Mouse (Mus musculus) erythroblast, embryonic 14.5 days (primary cell): ENCODE measurements around the gene Sema4a. TPM values are rescaled to one million over a fixed set of nuclear protein-coding genes. Genes with fewer than 3 reads are reported as not detected.

Source experiments
- H3K27me3 ChIP-seq: 2 replicates; pipeline ENCODE4 v1.6.1; 2012; ENCODE audit warnings: inconsistent platforms; ENCODE audit not compliant: control insufficient read depth
- H3K36me3 ChIP-seq: 2 replicates; pipeline ENCODE4 v1.6.1; 2012; ENCODE audit warnings: mild to moderate bottlenecking, inconsistent platforms; ENCODE audit not compliant: control insufficient read depth
- H3K4me1 ChIP-seq: 2 replicates; pipeline ENCODE4 v1.6.1; 2012; ENCODE audit warnings: inconsistent platforms; ENCODE audit not compliant: control insufficient read depth
- H3K4me3 ChIP-seq: replicated peaks from 2 replicates; pipeline ENCODE3; 2012; ENCODE audit warnings: moderate library complexity, mild to moderate bottlenecking, inconsistent platforms
- H3K9me3 ChIP-seq: 2 replicates; pipeline ENCODE4 v1.6.1; 2012; ENCODE audit warnings: low read length, inconsistent platforms, mixed read lengths; ENCODE audit not compliant: control insufficient read depth
- GATA1 ChIP-seq: IDR thresholded peaks from 2 replicates; pipeline ENCODE4 v1.6.1; 2012; ENCODE audit warnings: low read length, inconsistent platforms, mixed read lengths
- TAL1 ChIP-seq: IDR thresholded peaks from 3 replicates; pipeline ENCODE4 v1.6.1; 2012; ENCODE audit warnings: low read length, inconsistent platforms, mixed read lengths
- polyA plus RNA-seq: library from polyadenylated mRNA; stranded (reverse); fragments of >175 nt; gene quantifications from 2 replicates; pipeline ENCODE4 v1.2.3, GENCODE M21; 2012

Sema4a gene
- polyA plus RNA-seq, 1 experiment = 0.11 TPM

- TF ChIP-seq GATA1 (no peak), TAL1 (no peak)
- H3K4me1 ChIP-seq = peaks cover 64% of the 10 kb centered on the region
- H3K9me3 ChIP-seq = no peaks in the 10 kb centered on the region
- H3K4me3 ChIP-seq = no peak overlapping the region
- H3K36me3 ChIP-seq = peaks cover 92% of the 10 kb centered on the region
- peaks cover under 1% of the 10 kb centered on the region for H3K27me3 ChIP-seq
Observed at GRCm38 (mm10) chr3:88487396-88487795, 26.4 kb upstream of the Sema4a start.

GRCm38 (mm10) chr3:88486887-88487286 is 25.9 kb upstream of the Sema4a start:
- peaks cover 3% of the 10 kb centered on the region for H3K27me3 ChIP-seq

GRCm38 (mm10) chr3:88486043-88486442 is 25.1 kb upstream of the Sema4a start:
- no peak overlapping the region for H3K4me3 ChIP-seq
- peaks cover 3% of the 10 kb centered on the region for H3K27me3 ChIP-seq
- H3K4me1 ChIP-seq = peaks cover 53% of the 10 kb centered on the region
- H3K9me3 ChIP-seq = no peaks in the 10 kb centered on the region
- peaks cover 100% of the 10 kb centered on the region for H3K36me3 ChIP-seq
- TF ChIP-seq TAL1 (no peak), GATA1 (no peak)

More at GRCm38 (mm10) chr3:88486887-88487286, 25.9 kb upstream of the Sema4a start:
- TF ChIP-seq GATA1 (no peak), TAL1 (no peak)
- no peak overlapping the region for H3K4me3 ChIP-seq
- peaks cover 60% of the 10 kb centered on the region for H3K4me1 ChIP-seq
- H3K9me3 ChIP-seq = no peaks in the 10 kb centered on the region
- peaks cover 95% of the 10 kb centered on the region for H3K36me3 ChIP-seq

GRCm38 (mm10) chr3:88484597-88485316 is 23.8 kb upstream of the Sema4a start:
- H3K4me1 ChIP-seq = peaks cover 40% of the 10 kb centered on the region
- peaks cover 95% of the 10 kb centered on the region for H3K36me3 ChIP-seq
- H3K27me3 ChIP-seq = peaks cover 3% of the 10 kb centered on the region
- H3K4me3 ChIP-seq = no peak overlapping the region
- no peaks in the 10 kb centered on the region for H3K9me3 ChIP-seq
- TF ChIP-seq GATA1 (no peak), TAL1 (no peak)

GRCm38 (mm10) chr3:88483621-88484020 is 22.6 kb upstream of the Sema4a start:
- TF ChIP-seq GATA1 (no peak), TAL1 (no peak)

GRCm38 (mm10) chr3:88483141-88483540 is 22.2 kb upstream of the Sema4a start:
- TF ChIP-seq TAL1 = no peak
- TF ChIP-seq GATA1 = no peak
- peaks cover 79% of the 10 kb centered on the region for H3K36me3 ChIP-seq
- peaks cover 24% of the 10 kb centered on the region for H3K4me1 ChIP-seq
- H3K4me3 ChIP-seq = no peak overlapping the region
- no peaks in the 10 kb centered on the region for H3K9me3 ChIP-seq
- peaks cover 3% of the 10 kb centered on the region for H3K27me3 ChIP-seq

More at GRCm38 (mm10) chr3:88483621-88484020, 22.6 kb upstream of the Sema4a start:
- Histone ChIP-seq H3K36me3 (peaks cover 84% of the 10 kb centered on the region), H3K27me3 (peaks cover 3% of the 10 kb centered on the region), H3K9me3 (no peaks in the 10 kb centered on the region), H3K4me3 (no peak overlapping the region), H3K4me1 (peaks cover 28% of the 10 kb centered on the region)

GRCm38 (mm10) chr3:88482336-88482735 is 21.4 kb upstream of the Sema4a start:
- no peaks in the 10 kb centered on the region for H3K9me3 ChIP-seq
- H3K27me3 ChIP-seq = peaks cover 3% of the 10 kb centered on the region
- H3K4me3 ChIP-seq = no peak overlapping the region
- H3K4me1 ChIP-seq = peaks cover 26% of the 10 kb centered on the region
- TF ChIP-seq GATA1 (no peak), TAL1 (no peak)
- H3K36me3 ChIP-seq = peaks cover 71% of the 10 kb centered on the region

GRCm38 (mm10) chr3:88481372-88482040 is 20.5 kb upstream of the Sema4a start:
- Histone ChIP-seq H3K36me3 (peaks cover 62% of the 10 kb centered on the region), H3K9me3 (no peaks in the 10 kb centered on the region), H3K4me3 (no peak overlapping the region), H3K4me1 (peaks cover 24% of the 10 kb centered on the region), H3K27me3 (peaks cover 3% of the 10 kb centered on the region)
- TF ChIP-seq TAL1 = no peak
- TF ChIP-seq GATA1 = no peak

- Histone ChIP-seq H3K4me1 (peaks cover 21% of the 10 kb centered on the region), H3K4me3 (no peak overlapping the region), H3K36me3 (peaks cover 54% of the 10 kb centered on the region), H3K27me3 (peaks cover 6% of the 10 kb centered on the region), H3K9me3 (no peaks in the 10 kb centered on the region)
- TF ChIP-seq GATA1 (no peak), TAL1 (no peak)
Observed at GRCm38 (mm10) chr3:88480679-88481078, 19.7 kb upstream of the Sema4a start.
